ENCODE assay signal across 22 mouse cellular contexts in the genomic region with DNA sequence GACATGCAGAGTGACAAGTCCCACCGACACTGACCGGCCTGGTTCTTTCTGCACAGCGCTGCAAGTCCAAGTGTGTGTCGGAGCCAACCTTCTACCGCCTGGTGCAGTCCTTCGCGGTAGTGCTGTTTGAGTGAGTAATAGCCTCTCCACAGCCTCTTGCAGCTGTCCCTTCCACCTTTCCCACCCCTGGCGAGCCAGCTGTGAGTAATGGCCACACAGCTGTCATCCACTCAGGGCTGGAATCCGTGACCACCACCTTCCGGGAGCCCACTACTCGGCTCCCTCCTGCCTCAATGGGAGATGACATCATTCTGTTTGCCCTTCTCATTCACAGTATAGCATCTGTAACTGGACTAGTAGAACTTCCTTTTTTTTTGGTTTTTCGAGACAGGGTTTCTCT. TPM values are rescaled to one million over a fixed set of nuclear protein-coding genes. Genes with fewer than 3 reads are reported as not detected.
DNase-seq lines count a peak whose midpoint lies in the region; ATAC-seq and TF ChIP-seq lines count a peak whose summit lies in the region.
"Had no signal": no experiment of that assay in that cellular context is flagged by ENCODE, and none has a peak within 500 bp of the region (broad histone marks: within the 10 kb centered on the region; RNA-seq: fewer than 3 reads in every experiment).

No protein-coding gene starts in this region.

- no peak for TF ChIP-seq CTCF in C2C12 (IDR thresholded peaks at IDR 0.05; ENCODE audit: control insufficient read depth, insufficient read depth, insufficient read length)

- no peaks in the 10 kb centered on the region for H3K27me3 ChIP-seq in embryonic facial prominence, embryonic 14.5 days (replicated peaks; ENCODE audit: control insufficient read depth, insufficient read depth, low read length)
- H3K27me3 ChIP-seq in embryonic facial prominence, embryonic 10.5 days (replicated peaks; ENCODE audit: low read depth, poor library complexity, severe bottlenecking): 0 out of 2 replicates have a peak, but pooled peaks cover 6% of the 10 kb centered on the region
- no peaks in the 10 kb centered on the region for H3K27me3 ChIP-seq in C2C12 (ENCODE audit: control insufficient read depth, insufficient read depth, insufficient read length)
- H3K27me3 ChIP-seq: embryonic facial prominence, embryonic 13.5 days; forebrain, embryonic 13.5 days; heart, embryonic 12.5 days; hindbrain, embryonic 15.5 days; Patski had no signal

- H3K4me1 ChIP-seq in embryonic facial prominence, embryonic 14.5 days (ENCODE audit: control insufficient read depth, insufficient read depth, low read length): no peaks in the 10 kb centered on the region; the same call in 1 of the 2 replicates
- peaks cover 42% of the 10 kb centered on the region for H3K4me1 ChIP-seq in embryonic facial prominence, embryonic 10.5 days

- no peaks in the 10 kb centered on the region for H3K79me2 ChIP-seq in C2C12 (ENCODE audit: control insufficient read depth, insufficient read depth)

- no peaks in the 10 kb centered on the region for H3K9me3 ChIP-seq in embryonic facial prominence, embryonic 14.5 days (ENCODE audit: control insufficient read depth, low read length)
- H3K9me3 ChIP-seq in embryonic facial prominence, embryonic 10.5 days: no peaks in the 10 kb centered on the region
- H3K9me3 ChIP-seq: embryonic facial prominence, embryonic 13.5 days; forebrain, embryonic 13.5 days; heart, embryonic 12.5 days; hindbrain, embryonic 10.5 days; hindbrain, embryonic 15.5 days had no signal

- H3K79me3 ChIP-seq in C2C12 (ENCODE audit: low read depth): no peaks in the 10 kb centered on the region

- H3K4me3 ChIP-seq in embryonic facial prominence, embryonic 14.5 days (ENCODE audit: low read depth, low read length): no peak overlapping the region
- H3K4me3 ChIP-seq in embryonic facial prominence, embryonic 10.5 days: no peak overlapping the region
- no peak overlapping the region for H3K4me3 ChIP-seq in C2C12 (ENCODE audit: insufficient read depth, poor library complexity, severe bottlenecking)
- H3K4me3 ChIP-seq: embryonic facial prominence, embryonic 13.5 days; forebrain, embryonic 13.5 days; heart, embryonic 12.5 days; hindbrain, embryonic 10.5 days; hindbrain, embryonic 15.5 days had no signal

- H3K36me3 ChIP-seq in embryonic facial prominence, embryonic 14.5 days (ENCODE audit: control insufficient read depth, insufficient read depth, low read length): no peaks in the 10 kb centered on the region
- H3K36me3 ChIP-seq in embryonic facial prominence, embryonic 10.5 days (replicated peaks): no peaks in the 10 kb centered on the region
- H3K36me3 ChIP-seq in C2C12 (ENCODE audit: control insufficient read depth, insufficient read depth): no peaks in the 10 kb centered on the region
- H3K36me3 ChIP-seq: embryonic facial prominence, embryonic 13.5 days had no signal

- WGBS in embryonic facial prominence, embryonic 14.5 days: 62% methylated on average over 12 of the region's 12 CpGs
- 82% methylated on average over 12 of the region's 12 CpGs for whole genome bisulfite sequencing in embryonic facial prominence, embryonic 10.5 days

- peak; percentile 57 for DNase-seq in embryonic facial prominence, embryonic 14.5 days (ENCODE audit: low spot score)
- no peak for DNase-seq in embryonic facial prominence, embryonic 10.5 days (ENCODE audit: low spot score)
- peak; percentile 52 for DNase-seq in 3134 (ENCODE audit: extremely low read depth, insufficient read length, low spot score)
- peak; percentile 70 for DNase-seq in mesoderm, embryonic 11.5 days (ENCODE audit: low read depth, low spot score)
- no peak for DNase-seq in ovary, postnatal 36 days (ENCODE audit: low spot score)
- no peak for DNase-seq in urinary bladder, adult 2 months (ENCODE audit: low spot score)
- DNase-seq: adrenal gland, adult 2 months; adrenal gland, postnatal 25 days; B cell, adult 2 months; cerebellum, adult 2 months; cerebellum, postnatal 10 days; embryo, embryonic 11 days; forebrain, postnatal 0 days; gastrocnemius, postnatal 14 days had no signal

- H3K9ac ChIP-seq in embryonic facial prominence, embryonic 14.5 days (ENCODE audit: low read depth, low read length): no peak overlapping the region
- H3K9ac ChIP-seq: embryonic facial prominence, embryonic 13.5 days; forebrain, embryonic 13.5 days; forebrain, postnatal 0 days; heart, embryonic 12.5 days; hindbrain, embryonic 15.5 days had no signal

- H3K27ac ChIP-seq in embryonic facial prominence, embryonic 14.5 days (replicated peaks; ENCODE audit: low read depth, low read length): no peak overlapping the region
- H3K27ac ChIP-seq in embryonic facial prominence, embryonic 10.5 days (replicated peaks): no peak overlapping the region
- H3K27ac ChIP-seq: embryonic facial prominence, embryonic 13.5 days; forebrain, embryonic 13.5 days; hindbrain, embryonic 10.5 days; hindbrain, embryonic 15.5 days had no signal

- ATAC-seq in embryonic facial prominence, embryonic 14.5 days (ENCODE audit: low read depth): peak; percentile 19; the same call in 1 of the 2 replicates
- ATAC-seq: forebrain, embryonic 13.5 days; forebrain, postnatal 0 days; inflammation-experienced regulatory T-cells, adult 6 months; Patski had no signal

- no peak overlapping the region for H3K4me2 ChIP-seq in embryonic facial prominence, embryonic 14.5 days (ENCODE audit: low read depth, low read length)
- H3K4me2 ChIP-seq: embryonic facial prominence, embryonic 13.5 days; forebrain, embryonic 13.5 days; heart, embryonic 12.5 days; hindbrain, embryonic 15.5 days had no signal

- no peak overlapping the region for H3ac ChIP-seq in C2C12 (ENCODE audit: control insufficient read depth, insufficient read length, low read depth)

TF ChIP-seq in C2C12, 6 proteins besides CTCF, POLR2A, EP300 and RAD21:
- TF ChIP-seq MAX (IDR thresholded peaks at IDR 0.05): peak; percentile 11
- peak; percentile 100 for TF ChIP-seq MYOD1 (IDR thresholded peaks at IDR 0.05; ENCODE audit: control insufficient read depth, insufficient read length, low read depth)
- TF ChIP-seq FOSL1 (IDR thresholded peaks at IDR 0.05; ENCODE audit: insufficient read depth, low read length, poor library complexity, severe bottlenecking): peak; percentile 10
- no peak for TF ChIP-seq CEBPB (IDR thresholded peaks at IDR 0.05; ENCODE audit: low read depth)

RNA-seq across cellular contexts. Expression of a gene that starts 27.2 kb away (rescaled TPM):
- 2.4 and 3.5 TPM in 2 replicates for polyA plus RNA-seq in embryonic facial prominence, embryonic 14.5 days (2014; fragmentation: Nextera tagmentation; extraction: Ambion mirVana)
- 0.83 and 0.86 TPM in 2 replicates for polyA plus RNA-seq in embryonic facial prominence, embryonic 10.5 days (2016; fragmentation: Nextera tagmentation; extraction: Ambion mirVana)
- polyA plus RNA-seq in C2C12 (2012; fragmentation: generic; extraction: Trizol): not detected
- not detected in 2 replicates for polyA plus RNA-seq in urinary bladder, adult 2 months (2012; rRNA removed)
- polyA plus RNA-seq: heart, embryonic 12.5 days; inflammation-experienced regulatory T-cells, adult 6 months had no signal

RNA-seq across cellular contexts. Expression of a gene that starts 36.1 kb away (rescaled TPM):
- 8.5 and 9.6 TPM in 2 replicates for polyA plus RNA-seq in embryonic facial prominence, embryonic 14.5 days (2014; fragmentation: Nextera tagmentation; extraction: Ambion mirVana)
- 3.1 and 3.4 TPM in 2 replicates for polyA plus RNA-seq in embryonic facial prominence, embryonic 10.5 days (2016; fragmentation: Nextera tagmentation; extraction: Ambion mirVana)
- 3.5 TPM for polyA plus RNA-seq in C2C12 (2012; fragmentation: generic; extraction: Trizol)
- polyA plus RNA-seq in urinary bladder, adult 2 months (2012; rRNA removed): 5.3 and 8.4 TPM in 2 replicates

RNA-seq across cellular contexts. Expression of a gene that starts 48.7 kb away (rescaled TPM):
- polyA plus RNA-seq in embryonic facial prominence, embryonic 14.5 days (2014; fragmentation: Nextera tagmentation; extraction: Ambion mirVana): 29.9 and 32.6 TPM in 2 replicates
- polyA plus RNA-seq in embryonic facial prominence, embryonic 10.5 days (2016; fragmentation: Nextera tagmentation; extraction: Ambion mirVana): 30.0 and 33.0 TPM in 2 replicates
- 32.4 TPM for polyA plus RNA-seq in C2C12 (2012; fragmentation: generic; extraction: Trizol)
- 35.9 and 38.7 TPM in 2 replicates for polyA plus RNA-seq in urinary bladder, adult 2 months (2012; rRNA removed)

Comparison
In these comparisons a context has a peak if more than half of its experiments do, and no peak if none do; other contexts are left out.
1. DNase-seq: peak in embryonic facial prominence, embryonic 14.5 days (single experiment), 3134 (single experiment) and mesoderm, embryonic 11.5 days (single experiment); none in embryonic facial prominence, embryonic 10.5 days (single experiment), ovary, postnatal 36 days (single experiment) and urinary bladder, adult 2 months (single experiment).